Mouse (Mus musculus) layer of hippocampus, adult 9-10 months (tissue): Measurements from ENCODE around the gene Cul5.

Experiments used
- DNase-seq: peaks from one replicate; pipeline ENCODE4 v3.0.0; 2022; ENCODE audit warnings: low spot score

Cul5 gene

GRCm38 (mm10) chr9:53607192-53607591, 62.6 kb downstream of the Cul5 start:
- DNase-seq: no peak

DNA sequence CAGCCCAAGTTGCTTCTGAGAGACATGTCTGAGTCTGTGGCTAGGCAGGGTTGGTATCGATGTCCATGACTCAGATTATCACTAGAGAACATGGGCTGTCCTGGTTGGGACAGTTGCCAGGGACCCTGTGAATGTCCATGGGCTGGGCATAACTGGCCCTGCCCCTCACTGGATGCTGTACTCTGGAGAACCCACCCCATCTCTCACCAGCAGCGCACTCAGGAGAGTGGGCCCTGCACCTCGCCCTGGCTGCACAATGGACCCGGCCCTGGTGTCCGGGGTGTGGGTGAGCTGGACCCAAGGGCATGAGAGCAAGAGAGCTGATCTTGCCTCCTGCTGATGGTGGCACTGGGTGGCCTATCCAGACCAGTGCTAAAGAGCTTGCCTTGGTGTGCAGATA, 64.9 kb downstream of the Cul5 start:
- DNase-seq: no peak

- DNase-seq: no peak
Observed at GRCm38 (mm10) chr9:53603849-53604248, 66.0 kb downstream of the Cul5 start.

DNA sequence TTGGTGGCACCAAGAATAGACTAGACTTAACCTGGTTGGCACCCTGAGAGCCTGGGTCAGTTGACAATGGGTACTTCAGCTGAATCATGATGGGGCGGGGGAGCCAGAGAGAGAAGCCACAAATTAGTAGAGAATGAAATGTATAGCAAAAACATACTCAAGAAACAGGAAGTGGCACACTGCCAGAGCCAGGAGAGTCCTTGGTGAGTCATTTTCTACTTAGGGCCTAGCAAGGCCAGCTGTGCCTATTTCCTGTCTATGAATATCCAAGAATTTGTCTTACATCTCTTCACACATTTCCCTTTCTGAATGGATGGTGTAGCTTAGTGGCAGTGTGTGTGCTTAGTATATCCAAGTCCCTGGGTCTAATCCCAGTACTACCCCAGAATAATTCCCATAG, 66.4 kb downstream of the Cul5 start:
- no peak for DNase-seq

- DNase-seq: no peak
Observed at GRCm38 (mm10) chr9:53601541-53601940, 68.3 kb downstream of the Cul5 start.

DNA sequence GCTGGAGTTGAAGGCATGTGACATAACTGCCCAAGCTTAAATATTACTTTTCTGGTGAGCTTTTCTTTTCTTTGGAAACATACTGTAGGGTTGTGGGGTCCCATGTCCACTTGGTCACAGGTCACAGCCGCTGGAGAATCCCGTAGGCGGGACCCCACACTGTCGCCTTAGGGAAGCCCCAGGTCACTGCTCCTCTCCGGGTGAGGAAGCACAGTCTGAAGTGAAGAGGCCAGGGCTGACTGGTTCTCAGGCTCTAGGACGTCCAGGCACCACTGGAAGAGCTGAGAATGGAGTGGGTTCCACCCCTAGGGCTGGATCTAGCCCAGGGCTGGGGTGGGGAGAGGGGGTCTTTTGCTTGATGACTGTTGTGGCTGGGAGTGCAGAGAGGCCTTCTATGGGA, 71.2 kb downstream of the Cul5 start:
- no peak for DNase-seq

- DNase-seq: no peak
Observed at GRCm38 (mm10) chr9:53596971-53597600, 72.7 kb downstream of the Cul5 start.

GRCm38 (mm10) chr9:53594764-53595163, 75.0 kb downstream of the Cul5 start:
- DNase-seq: no peak

GRCm38 (mm10) chr9:53581870-53582269, 87.9 kb downstream of the Cul5 start:
- DNase-seq: no peak

DNA sequence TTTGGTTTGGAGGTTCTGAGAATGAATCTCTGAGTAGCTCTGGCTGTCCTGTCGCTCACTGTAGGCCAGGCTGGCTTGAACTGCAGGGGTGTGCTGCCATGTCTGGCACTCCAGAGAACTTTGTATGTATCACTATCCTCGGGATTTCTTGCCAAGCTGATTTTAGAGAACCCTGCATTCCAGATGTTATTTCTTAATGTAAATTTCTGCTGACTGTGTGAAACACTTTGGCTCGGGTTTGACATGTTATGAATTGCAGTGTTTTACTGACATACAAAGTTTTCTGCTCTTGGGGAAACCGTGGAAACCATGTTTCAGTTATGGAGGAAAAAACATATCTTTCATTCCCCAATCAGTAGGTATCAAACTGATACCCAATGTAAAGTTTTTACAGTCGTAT, 94.1 kb downstream of the Cul5 start:
- no peak for DNase-seq

GRCm38 (mm10) chr9:53572516-53573307, 97.1 kb downstream of the Cul5 start:
- DNase-seq: no peak

DNA sequence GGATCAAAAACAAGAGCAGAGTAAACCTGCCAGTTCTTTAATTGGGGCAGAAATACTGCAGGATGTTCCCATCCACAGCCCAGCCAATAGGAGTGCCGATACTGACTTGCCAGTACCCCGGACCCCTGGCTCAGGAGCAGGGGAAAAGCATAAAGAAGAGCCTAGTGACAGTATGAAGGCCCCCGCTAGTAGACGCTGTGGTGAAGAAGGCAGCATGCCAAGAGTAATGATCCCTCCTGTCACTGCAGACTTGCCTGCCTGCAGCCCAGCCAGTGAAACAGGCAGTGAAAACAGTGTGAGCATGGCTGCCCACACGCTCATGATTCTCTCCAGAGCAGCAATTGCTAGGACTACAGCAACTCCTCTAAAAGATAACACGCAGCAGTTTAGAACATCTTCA, 99.2 kb downstream of the Cul5 start:
- no peak for DNase-seq
